Mouse (Mus musculus) CD4-positive, CD25-positive, alpha-beta regulatory T cell, adult 4 months (primary cell): ENCODE measurements around the gene Bok. TPM values are rescaled to one million over a fixed set of nuclear protein-coding genes. Genes with fewer than 3 reads are reported as not detected.

Experiments
- polyA plus RNA-seq, 2 experiments: library from polyadenylated mRNA; unstranded; fragments of 100-300 nt; shearing (Covaris generic); gene quantifications; one replicate each; pipeline ENCODE4 v1.2.1; 2017

The Bok gene
- polyA plus RNA-seq, 2 experiments from 2014 or later: not detected

Other genes starting within 250 kb of the Bok start
- 10 to 100 TPM; 49.6 to 73.9 TPM for gene Hdlbp, start 206.8 kb upstream of the Bok start, polyA plus RNA-seq
- gene Farp2, start 173.6 kb upstream of the Bok start, polyA plus RNA-seq: 1 to 10 TPM in 1 of 2 experiments, under 1 TPM in 1; 0.51 to 2.1 TPM
- gene Stk25, start 27.0 kb upstream of the Bok start, polyA plus RNA-seq: 10 to 100 TPM; 31.2 to 42.6 TPM
- 100 to 1,000 TPM in 1 of 2 experiments, 10 to 100 TPM in 1; 87.1 to 104 TPM for gene Atg4b, start 65.8 kb downstream of the Bok start, polyA plus RNA-seq
- 10 to 100 TPM; 14.1 to 24.8 TPM for gene Thap4, start 69.2 kb downstream of the Bok start, polyA plus RNA-seq
- 100 to 1,000 TPM; 120 to 147 TPM for gene Dtymk, start 116.3 kb downstream of the Bok start, polyA plus RNA-seq
- gene Ing5, start 118.3 kb downstream of the Bok start, polyA plus RNA-seq: 10 to 100 TPM; 25.4 to 36.9 TPM
- gene D2hgdh, start 139.2 kb downstream of the Bok start, polyA plus RNA-seq: 10 to 100 TPM; 24.5 to 37.2 TPM
- not detected for gene Gal3st2, start 175.6 kb downstream of the Bok start, polyA plus RNA-seq
- gene Gal3st2b, start 232.7 kb downstream of the Bok start, polyA plus RNA-seq: not detected